Mouse (Mus musculus): ENCODE results near the gene Abhd11. TPM values are rescaled to one million over a fixed set of nuclear protein-coding genes. Genes with fewer than 3 reads are reported as not detected.
"Not testable (repeated sequence)": the region's sequence is repeated elsewhere in the genome, so short reads cannot be mapped to it uniquely, and the experiment has no call there.

The Abhd11 gene
- polyA plus RNA-seq, 1 experiment from 2014 or later = 73.0 TPM

DNA sequence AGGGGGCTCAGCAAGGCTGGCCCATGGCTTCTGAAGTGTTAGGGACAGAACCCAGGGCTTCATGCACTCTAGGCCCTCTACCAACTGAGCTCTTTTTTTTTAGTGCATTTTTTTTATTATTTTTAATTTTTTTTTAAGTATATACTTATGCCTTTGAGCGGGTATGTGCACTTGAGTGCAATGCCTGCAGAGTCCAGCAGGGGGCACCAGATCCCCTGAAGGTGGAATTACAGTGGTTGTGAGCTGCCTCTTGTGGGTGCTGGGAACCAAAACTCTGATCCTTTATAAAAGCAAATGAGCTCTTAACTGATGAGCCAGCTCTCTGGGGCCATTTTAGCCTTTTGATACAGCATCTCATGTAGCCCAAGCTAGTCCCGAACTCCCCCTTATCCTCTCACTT, 25.6 kb downstream of the Abhd11 start:
- WGBS = 97% methylated on average over 2 of the region's 2 CpGs
- ATAC-seq (ENCODE audit: low FRiP score) = no peak

GRCm38 (mm10) chr5:135035608-135036359, 26.8 kb downstream of the Abhd11 start:
- Histone ChIP-seq H3K4me2 (no peak overlapping the region), H3K4me3 (replicated peaks) (no peak overlapping the region), H3K27ac (replicated peaks) (no peak overlapping the region), H3K9ac (replicated peaks) (no peak overlapping the region), H3K27me3 (replicated peaks) (no peaks in the 10 kb centered on the region), H3K9me3 (replicated peaks) (no peaks in the 10 kb centered on the region), H3K36me3 (peaks cover 14% of the 10 kb centered on the region), H3K4me1 (peaks cover 6% of the 10 kb centered on the region; the same call in 1 of the 2 replicates)
- no peak for ATAC-seq (ENCODE audit: low FRiP score)
- 69% methylated on average over 18 of the region's 18 CpGs for WGBS

More for the DNA sequence above, 25.6 kb downstream of the Abhd11 start:
- H3K36me3 ChIP-seq = peaks cover 14% of the 10 kb centered on the region
- no peaks in the 10 kb centered on the region for H3K27me3 ChIP-seq (replicated peaks)
- H3K9me3 ChIP-seq (replicated peaks) = no peaks in the 10 kb centered on the region
- H3K4me2 ChIP-seq = no peak overlapping the region
- H3K9ac ChIP-seq (replicated peaks) = no peak overlapping the region
- no peak overlapping the region for H3K4me3 ChIP-seq (replicated peaks)
- no peak overlapping the region for H3K27ac ChIP-seq (replicated peaks)
- H3K4me1 ChIP-seq = peaks cover 6% of the 10 kb centered on the region; the same call in 1 of the 2 replicates

DNA sequence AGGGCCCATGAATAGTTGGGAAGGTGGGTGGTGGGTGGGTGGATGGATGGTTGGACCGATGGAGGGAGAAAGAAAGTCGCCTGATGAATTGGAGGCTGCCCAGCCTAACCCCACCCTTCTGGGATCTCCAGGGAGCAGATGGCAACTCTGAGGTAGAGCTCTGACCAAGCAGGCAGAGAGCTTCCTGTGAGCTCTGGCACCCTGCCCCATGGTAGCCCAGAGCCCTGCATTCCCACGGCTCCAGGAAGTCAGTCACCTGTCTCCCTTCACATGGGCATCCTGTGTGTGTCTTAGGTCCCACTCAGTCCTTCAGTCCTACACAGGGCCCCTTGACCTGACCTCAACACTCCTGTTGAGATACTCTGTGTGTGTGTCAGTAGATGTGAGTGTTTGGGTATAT, 29.0 kb downstream of the Abhd11 start:
- H3K9ac ChIP-seq (replicated peaks) = no peak overlapping the region
- 96% methylated on average over 3 of the region's 3 CpGs for WGBS

DNA sequence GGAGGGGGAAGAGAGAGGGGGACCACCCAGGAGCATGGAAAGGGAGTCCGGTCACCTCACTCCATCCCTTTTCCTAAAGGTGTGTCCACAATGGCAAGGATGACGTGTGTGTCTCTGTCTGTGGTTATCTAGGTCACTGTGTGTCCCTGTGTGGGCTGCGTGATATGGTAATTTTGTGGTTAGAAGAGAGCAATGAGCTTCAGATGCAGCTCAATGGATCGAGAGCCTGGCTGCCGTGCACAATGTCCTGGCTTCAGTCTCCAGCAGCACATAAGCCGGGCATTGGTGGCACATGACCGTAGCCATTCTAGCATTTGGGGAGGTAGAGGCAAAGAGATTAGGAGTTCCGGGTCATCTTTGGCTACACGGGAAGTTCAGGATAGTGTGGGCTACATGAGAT, 30.6 kb downstream of the Abhd11 start:
- H3K4me2 ChIP-seq = no peak overlapping the region
- H3K27ac ChIP-seq (replicated peaks) = no peak overlapping the region
- peaks cover 6% of the 10 kb centered on the region; the same call in 1 of the 2 replicates for H3K4me1 ChIP-seq
- WGBS = 87% methylated on average over 9 of the region's 9 CpGs
- peaks cover 19% of the 10 kb centered on the region for H3K36me3 ChIP-seq
- no peak overlapping the region for H3K4me3 ChIP-seq (replicated peaks)
- H3K9me3 ChIP-seq (replicated peaks) = no peaks in the 10 kb centered on the region
- H3K27me3 ChIP-seq (replicated peaks) = no peaks in the 10 kb centered on the region
- ATAC-seq (ENCODE audit: low FRiP score) = no peak
- no peak overlapping the region for H3K9ac ChIP-seq (replicated peaks)

More for the DNA sequence above, 29.0 kb downstream of the Abhd11 start:
- peaks cover 14% of the 10 kb centered on the region for H3K36me3 ChIP-seq
- no peaks in the 10 kb centered on the region for H3K9me3 ChIP-seq (replicated peaks)
- H3K4me2 ChIP-seq = no peak overlapping the region
- peaks cover 6% of the 10 kb centered on the region; the same call in 1 of the 2 replicates for H3K4me1 ChIP-seq
- ATAC-seq (ENCODE audit: low FRiP score) = no peak
- H3K27me3 ChIP-seq (replicated peaks) = no peaks in the 10 kb centered on the region
- H3K4me3 ChIP-seq (replicated peaks) = no peak overlapping the region
- no peak overlapping the region for H3K27ac ChIP-seq (replicated peaks)

- H3K36me3 ChIP-seq = peaks cover 24% of the 10 kb centered on the region
- H3K4me3 ChIP-seq (replicated peaks) = no peak overlapping the region
- ATAC-seq (ENCODE audit: low FRiP score) = no peak
- no peak overlapping the region for H3K27ac ChIP-seq (replicated peaks)
- WGBS = 57% methylated on average over 6 of the region's 6 CpGs
- H3K9me3 ChIP-seq (replicated peaks) = no peaks in the 10 kb centered on the region
- peaks cover 6% of the 10 kb centered on the region; the same call in 1 of the 2 replicates for H3K4me1 ChIP-seq
- H3K27me3 ChIP-seq (replicated peaks) = no peaks in the 10 kb centered on the region
- no peak overlapping the region for H3K9ac ChIP-seq (replicated peaks)
- no peak overlapping the region for H3K4me2 ChIP-seq
These were observed 31.1 kb downstream of the Abhd11 start for GRCm38 (mm10) chr5:135040059-135040458.

- ATAC-seq (ENCODE audit: low FRiP score) = no peak
- no peak overlapping the region for H3K27ac ChIP-seq (replicated peaks)
- H3K9me3 ChIP-seq (replicated peaks) = no peaks in the 10 kb centered on the region
- H3K36me3 ChIP-seq = peaks cover 32% of the 10 kb centered on the region
- H3K27me3 ChIP-seq (replicated peaks) = no peaks in the 10 kb centered on the region
- peaks cover 2% of the 10 kb centered on the region; the same call in 1 of the 2 replicates for H3K4me1 ChIP-seq
- H3K4me3 ChIP-seq (replicated peaks) = no peak overlapping the region
- H3K4me2 ChIP-seq = no peak overlapping the region
- H3K9ac ChIP-seq (replicated peaks) = no peak overlapping the region
- whole genome bisulfite sequencing = 85% methylated on average over 11 of the region's 11 CpGs
These were observed 31.8 kb downstream of the Abhd11 start for GRCm38 (mm10) chr5:135040777-135041176.

- no peak overlapping the region for H3K27ac ChIP-seq (replicated peaks)
- no peak overlapping the region for H3K9ac ChIP-seq (replicated peaks)
- no peak overlapping the region for H3K4me3 ChIP-seq (replicated peaks)
- no peaks in the 10 kb centered on the region for H3K4me1 ChIP-seq
- H3K36me3 ChIP-seq = peaks cover 41% of the 10 kb centered on the region
- ATAC-seq (ENCODE audit: low FRiP score) = no peak; the same call in 1 of the 2 replicates
- no peaks in the 10 kb centered on the region for H3K9me3 ChIP-seq (replicated peaks)
- 26% methylated on average over 21 of the region's 21 CpGs for WGBS
- H3K4me2 ChIP-seq = no peak overlapping the region
- no peaks in the 10 kb centered on the region for H3K27me3 ChIP-seq (replicated peaks)
These were observed 33.3 kb downstream of the Abhd11 start for GRCm38 (mm10) chr5:135042105-135042788.

GRCm38 (mm10) chr5:135044575-135044974, 35.6 kb downstream of the Abhd11 start:
- Histone ChIP-seq H3K4me1 (no peaks in the 10 kb centered on the region), H3K4me3 (replicated peaks) (no peak overlapping the region), H3K36me3 (peaks cover 40% of the 10 kb centered on the region), H3K27me3 (replicated peaks) (no peaks in the 10 kb centered on the region), H3K4me2 (no peak overlapping the region), H3K9ac (replicated peaks) (no peak overlapping the region), H3K27ac (replicated peaks) (no peak overlapping the region), H3K9me3 (replicated peaks) (no peaks in the 10 kb centered on the region)
- no peak for ATAC-seq (ENCODE audit: low FRiP score)
- WGBS = 94% methylated on average over 3 of the region's 3 CpGs

DNA sequence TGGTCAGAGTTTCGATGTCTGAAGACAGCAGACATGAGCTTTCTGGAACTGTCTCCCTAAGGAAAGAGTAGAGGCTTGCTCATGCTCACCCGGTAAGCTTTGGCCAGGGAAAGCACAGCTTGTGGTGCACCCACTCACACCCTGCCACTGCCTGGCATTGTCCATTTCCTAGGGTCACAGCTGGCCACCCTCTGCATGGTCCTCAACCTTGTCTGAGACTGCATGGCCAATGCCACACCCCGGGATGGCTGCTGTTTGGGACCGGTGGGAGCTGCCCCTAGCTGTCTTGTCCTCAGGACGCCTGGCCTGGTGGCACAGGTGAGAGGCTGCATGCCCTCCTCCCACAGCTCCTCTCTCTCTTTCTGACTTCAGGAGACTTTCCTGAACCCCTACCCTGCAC, 39.6 kb downstream of the Abhd11 start:
- H3K36me3 ChIP-seq = peaks cover 73% of the 10 kb centered on the region

GRCm38 (mm10) chr5:135049268-135049667, 40.3 kb downstream of the Abhd11 start:
- not testable (repeated sequence) for H3K27ac ChIP-seq (replicated peaks); H3K9me3 ChIP-seq (replicated peaks); H3K4me1 ChIP-seq; H3K27me3 ChIP-seq (replicated peaks); H3K4me2 ChIP-seq; H3K9ac ChIP-seq (replicated peaks); ATAC-seq (ENCODE audit: low FRiP score); H3K4me3 ChIP-seq (replicated peaks)
- 89% methylated on average over 6 of the region's 6 CpGs for WGBS
- peaks cover 78% of the 10 kb centered on the region for H3K36me3 ChIP-seq

More for the DNA sequence above, 39.6 kb downstream of the Abhd11 start:
- Histone ChIP-seq H3K4me3 (replicated peaks) (no peak overlapping the region), H3K27ac (replicated peaks) (no peak overlapping the region), H3K9me3 (replicated peaks) (no peaks in the 10 kb centered on the region), H3K27me3 (replicated peaks) (no peaks in the 10 kb centered on the region), H3K4me2 (no peak overlapping the region), H3K4me1 (no peaks in the 10 kb centered on the region), H3K9ac (replicated peaks) (no peak overlapping the region)
- ATAC-seq (ENCODE audit: low FRiP score) = no peak
- WGBS = 97% methylated on average over 5 of the region's 5 CpGs

GRCm38 (mm10) chr5:135053356-135053755, 44.4 kb downstream of the Abhd11 start:
- Histone ChIP-seq H3K36me3 (peaks cover 85% of the 10 kb centered on the region), H3K9ac (replicated peaks) (no peak overlapping the region)
- WGBS = 90% methylated on average over 12 of the region's 12 CpGs

More at GRCm38 (mm10) chr5:135053356-135053755, 44.4 kb downstream of the Abhd11 start:
- Histone ChIP-seq H3K4me1 (no peaks in the 10 kb centered on the region), H3K4me3 (replicated peaks) (no peak overlapping the region), H3K27ac (replicated peaks) (no peak overlapping the region), H3K27me3 (replicated peaks) (no peaks in the 10 kb centered on the region), H3K9me3 (replicated peaks) (no peaks in the 10 kb centered on the region), H3K4me2 (no peak overlapping the region)
- ATAC-seq (ENCODE audit: low FRiP score) = no peak

All from neural tube, embryonic 15.5 days (tissue).